Mouse (Mus musculus): Measurements from ENCODE around the gene Ltbp4.

Ltbp4 gene

DNA sequence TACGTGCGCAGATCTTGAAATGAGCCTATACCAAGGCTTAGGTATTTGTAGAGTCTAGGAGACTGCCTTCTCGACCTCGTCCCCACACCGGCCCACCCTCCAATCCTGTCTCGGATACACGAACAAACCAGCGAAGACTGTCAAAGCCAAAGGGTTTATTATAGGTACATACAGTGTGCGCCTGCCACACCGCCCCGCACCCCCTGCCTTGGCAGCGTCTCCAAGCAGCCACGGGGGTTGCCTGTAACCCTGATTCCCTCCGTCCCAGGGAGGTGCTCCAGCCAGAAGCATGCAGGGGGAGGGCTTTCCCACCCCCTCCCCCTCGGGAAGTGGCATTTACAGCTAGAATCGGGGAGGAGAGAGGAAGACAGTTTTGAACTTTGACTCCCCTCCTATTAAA, 18.8 kb upstream of the Ltbp4 start:
- intact Hi-C loops (cut with DNase I) = no loop called here

DNA sequence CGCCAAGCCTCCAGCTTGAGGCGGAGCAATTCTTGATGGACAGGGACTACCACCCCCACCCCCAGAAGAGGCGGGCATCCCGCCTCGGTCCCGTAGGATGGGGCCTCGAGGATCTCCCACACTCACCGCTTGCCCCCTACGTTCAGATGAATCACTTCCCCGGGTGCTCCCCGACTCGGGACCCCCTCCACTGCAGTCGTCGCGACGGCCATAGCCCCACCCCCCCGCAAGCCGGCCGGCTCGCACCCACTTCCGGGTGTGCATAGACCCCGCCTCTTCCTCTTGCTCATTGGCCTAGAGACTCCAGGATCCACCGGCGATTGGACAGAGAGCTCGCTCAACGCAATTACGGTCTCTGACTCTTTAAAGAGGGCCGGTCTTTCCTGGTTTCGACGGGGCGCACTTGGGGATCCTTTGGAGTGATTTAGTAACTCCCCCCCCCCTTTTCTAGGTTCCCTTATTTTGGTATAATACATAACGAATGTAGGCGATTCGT, 18.3 kb upstream of the Ltbp4 start, which contains the start of gene Shkbp1:
Gene Shkbp1 (minus strand): TSS at position 275 of the 496 bp plus-strand sequence.
- intact Hi-C loops (cut with DNase I) = no loop called here

DNA sequence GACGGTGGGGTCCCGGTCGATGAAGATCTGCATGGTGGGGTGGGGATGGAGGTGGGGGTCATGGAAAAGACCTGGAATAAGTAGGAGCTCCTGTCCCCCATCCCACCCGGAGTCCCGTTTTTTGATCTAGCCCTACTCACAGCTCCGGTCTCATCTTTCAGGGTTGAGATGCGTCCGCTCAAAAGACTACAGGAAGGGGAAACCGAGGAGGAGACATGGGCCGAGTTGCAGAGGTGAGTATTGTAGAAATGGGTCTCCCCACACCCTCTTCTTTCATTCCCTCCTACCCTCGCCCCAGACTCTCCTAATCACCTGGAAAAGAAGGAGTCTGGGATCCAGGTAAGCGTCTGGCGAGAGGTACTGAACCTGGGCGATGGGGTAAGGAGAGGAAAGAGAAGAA, 17.8 kb upstream of the Ltbp4 start:
- intact Hi-C loops (cut with DNase I) = no loop called here

DNA sequence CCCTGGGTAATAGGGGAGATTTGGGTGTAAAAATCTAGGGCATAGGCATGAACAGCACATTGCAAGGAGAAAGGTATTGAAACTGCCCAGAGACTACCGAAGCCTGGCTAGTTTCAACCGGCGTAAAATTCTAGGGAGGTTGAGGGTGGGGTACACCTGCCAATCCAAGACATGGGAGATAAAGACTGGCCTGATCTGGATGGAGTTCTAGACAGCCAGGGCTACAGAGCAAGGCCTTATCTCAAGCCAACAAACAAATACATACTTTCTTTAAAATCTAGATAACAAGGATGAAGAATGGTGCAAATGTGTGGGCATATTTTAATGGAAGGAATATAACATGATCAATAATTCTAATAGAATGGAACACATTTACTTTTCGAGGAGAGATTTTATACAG, 17.3 kb upstream of the Ltbp4 start:
- intact Hi-C loops (cut with DNase I) = no loop called here

DNA sequence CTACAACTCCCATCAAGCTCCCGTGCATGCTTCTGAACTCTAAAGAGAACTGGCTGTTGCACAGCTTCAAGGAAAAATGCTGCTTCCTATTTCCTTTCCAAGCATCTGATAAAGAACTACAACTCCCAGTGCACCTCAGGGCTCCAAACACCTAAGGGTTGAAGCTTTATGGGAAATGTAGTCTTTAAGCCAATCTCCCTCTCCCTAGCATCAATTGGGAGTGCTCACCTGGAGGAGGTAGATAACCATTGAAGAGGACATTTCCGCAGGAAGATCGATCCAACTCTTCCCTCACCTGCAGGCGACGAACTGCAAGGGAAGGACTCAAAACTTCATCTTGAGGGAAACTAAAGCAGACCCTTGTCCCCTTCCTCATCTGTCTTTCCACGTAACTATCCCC, 16.7 kb upstream of the Ltbp4 start:
- intact Hi-C loops (cut with DNase I) = no loop called here

DNA sequence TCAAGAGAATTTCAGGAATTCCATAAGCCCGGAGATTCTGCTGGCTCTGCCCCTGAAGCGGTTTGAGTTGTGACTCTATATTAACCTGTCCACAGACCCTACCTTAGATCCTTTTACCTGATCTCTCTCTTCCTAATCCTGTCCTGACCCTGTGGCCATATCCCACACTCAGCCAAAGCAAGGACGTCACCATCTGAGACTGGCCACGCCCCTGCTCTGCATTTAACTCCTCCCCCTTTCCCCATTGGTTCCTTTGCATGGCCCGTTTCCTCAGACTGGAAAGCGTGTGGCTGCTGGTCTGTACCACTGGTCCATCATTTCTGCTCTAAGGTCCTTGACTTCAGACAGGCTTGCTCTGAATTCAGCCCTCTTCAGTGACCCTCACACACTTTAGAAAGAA, 8.0 kb upstream of the Ltbp4 start:
- intact Hi-C loops (cut with DNase I) = no loop called here

GRCm38 (mm10) chr7:27342595-27342994, 5.1 kb upstream of the Ltbp4 start:
- intact Hi-C loops (cut with DNase I) = no loop called here

- intact Hi-C loops (cut with DNase I) = loop anchor here (10.0 kb wide), 2 partner anchors 185 to 335 kb away; partner anchors contain the start of genes Hipk4 and Map3k10
These were observed 2.0 kb upstream of the Ltbp4 start for GRCm38 (mm10) chr7:27339519-27339918.

- intact Hi-C loops (cut with DNase I) = loop anchor here (10.0 kb wide), 2 partner anchors 186 to 336 kb away; partner anchors contain the start of genes Hipk4 and Map3k10
These were observed 1.6 kb upstream of the Ltbp4 start for GRCm38 (mm10) chr7:27339114-27339513.

GRCm38 (mm10) chr7:27335928-27336823, 1.3 kb downstream of the Ltbp4 start:
- intact Hi-C loops (cut with DNase I) = loop anchor here (1.0 to 10.0 kb wide), 3 partner anchors 49 to 339 kb away; partner anchors contain the start of genes Hipk4 and Map3k10

- intact Hi-C loops (cut with DNase I) = loop anchor here (10.0 kb wide), 2 partner anchors 190 to 340 kb away; partner anchors contain the start of genes Hipk4 and Map3k10
These were observed 2.3 kb downstream of the Ltbp4 start for GRCm38 (mm10) chr7:27335011-27335720.

- intact Hi-C loops (cut with DNase I) = loop anchor here (5.0 to 10.0 kb wide), 3 partner anchors 37 to 340 kb away; partner anchors contain the start of genes Hipk4 and Map3k10
These were observed 3.0 kb downstream of the Ltbp4 start for GRCm38 (mm10) chr7:27334405-27334911.

GRCm38 (mm10) chr7:27333316-27333941, 4.1 kb downstream of the Ltbp4 start:
- intact Hi-C loops (cut with DNase I) = loop anchor here (5.0 to 10.0 kb wide), 3 partner anchors 36 to 341 kb away; partner anchors contain the start of genes Hipk4 and Map3k10

- intact Hi-C loops (cut with DNase I) = loop anchor here (5.0 to 10.0 kb wide), 3 partner anchors 35 to 342 kb away; partner anchors contain the start of genes Hipk4 and Map3k10
These were observed 4.9 kb downstream of the Ltbp4 start for GRCm38 (mm10) chr7:27332353-27333199.

- intact Hi-C loops (cut with DNase I) = loop anchor here (5.0 to 10.0 kb wide), 3 partner anchors 35 to 343 kb away; partner anchors contain the start of genes Hipk4 and Map3k10
These were observed 5.6 kb downstream of the Ltbp4 start for GRCm38 (mm10) chr7:27331854-27332253.

DNA sequence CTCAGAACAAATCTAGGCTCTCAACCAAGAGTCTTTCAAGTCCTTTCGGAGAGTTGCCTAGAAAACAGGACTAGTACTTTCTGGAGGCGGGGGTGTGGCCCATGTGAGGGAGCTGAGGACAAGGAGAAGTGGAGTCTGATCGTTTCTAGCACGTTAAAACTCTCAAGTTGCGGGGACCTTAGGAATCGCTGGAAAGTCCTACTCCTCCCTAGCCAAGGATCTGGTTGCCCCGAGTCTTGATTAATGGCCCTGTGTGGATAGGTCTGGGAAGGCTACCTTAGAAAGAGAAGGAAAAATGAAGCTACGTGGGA, 6.0 kb downstream of the Ltbp4 start:
- intact Hi-C loops (cut with DNase I) = loop anchor here (5.0 to 10.0 kb wide), 3 partner anchors 34 to 343 kb away; partner anchors contain the start of genes Hipk4 and Map3k10

DNA sequence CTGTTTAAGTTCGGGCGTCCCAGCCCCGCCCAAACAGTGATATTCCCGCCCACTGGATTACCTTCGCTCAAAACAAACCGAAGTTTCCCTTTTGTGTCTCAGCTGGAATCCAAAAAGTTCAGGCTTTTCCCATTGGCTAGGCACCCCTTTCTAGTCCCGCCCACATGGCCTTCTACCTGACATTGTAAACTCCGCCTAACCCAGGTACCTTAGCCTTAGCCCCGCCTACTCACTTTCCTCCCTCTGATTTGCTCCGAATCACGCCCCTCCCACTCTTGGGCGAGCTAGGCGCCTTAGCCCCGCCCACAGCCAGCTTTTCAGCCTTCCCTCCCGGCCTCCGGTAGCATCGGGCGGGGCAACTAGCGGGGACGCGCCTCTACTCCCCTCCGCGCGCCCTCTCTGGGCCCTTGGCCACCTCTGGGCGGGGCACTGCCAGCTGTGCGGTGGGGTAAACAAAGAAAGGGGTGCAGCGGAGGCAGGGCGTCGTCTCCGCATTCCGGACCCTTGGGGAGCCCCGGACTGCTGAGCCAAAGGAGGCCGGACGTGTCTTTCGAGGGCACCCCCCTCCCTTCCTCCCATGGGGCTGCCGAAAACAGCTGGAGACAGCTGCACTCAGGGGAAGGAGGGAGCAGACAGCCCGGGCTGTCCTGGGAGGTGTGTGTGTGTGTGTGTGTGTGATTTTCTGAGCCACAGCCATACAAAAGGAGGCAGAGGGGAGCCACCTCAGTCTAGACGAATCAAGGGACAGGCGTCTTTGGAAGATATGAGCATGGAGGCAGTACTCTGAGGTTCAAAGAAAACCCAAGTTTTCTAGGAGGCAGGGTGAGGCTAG, 6.6 kb downstream of the Ltbp4 start:
- intact Hi-C loops (cut with DNase I) = loop anchor here (5.0 to 10.0 kb wide), 3 partner anchors 34 to 344 kb away; partner anchors contain the start of genes Hipk4 and Map3k10

DNA sequence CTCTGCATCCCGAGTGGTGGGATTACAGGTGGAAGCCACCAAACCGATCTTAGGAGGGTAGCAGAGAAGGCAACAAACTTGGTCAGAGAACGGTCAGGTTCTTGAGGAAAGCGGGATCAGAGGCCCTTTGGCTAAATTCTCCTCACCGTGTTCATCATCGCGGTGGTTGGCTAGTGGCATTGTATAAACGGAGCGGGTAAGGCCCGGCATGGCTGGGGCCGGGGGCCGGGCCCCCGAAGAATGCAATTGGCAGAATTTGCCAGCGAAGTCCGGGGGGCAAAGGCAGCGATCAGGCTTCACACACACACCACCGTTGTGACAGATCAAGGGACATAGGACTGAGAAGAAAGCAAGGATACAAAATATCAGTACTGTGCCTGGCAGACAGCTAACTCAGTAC, 7.5 kb downstream of the Ltbp4 start:
- intact Hi-C loops (cut with DNase I) = loop anchor here (5.0 to 10.0 kb wide), 3 partner anchors 33 to 345 kb away; partner anchors contain the start of genes Hipk4 and Map3k10
